Mouse (Mus musculus) kidney, adult 2 months (tissue): Measurements from ENCODE around the gene Nfxl1.

ENCODE experiments used
- CTCF ChIP-seq: fragments of 200-500 bp; conservative IDR thresholded peaks from 2 replicates; pipeline ENCODE4 v1.5.1; 2011; ENCODE audit warnings: low read depth, mild to moderate bottlenecking, control low read depth, low read length, moderate library complexity, mixed read lengths; ENCODE audit not compliant: insufficient read depth, insufficient read length
- POLR2A ChIP-seq: fragments of 200-500 bp; IDR thresholded peaks from one replicate; pipeline ENCODE4 v1.6.1; 2011; ENCODE audit warnings: low read depth, low read length, control low read depth

GRCm38 (mm10) chr5:72502778-72503177 is 56.7 kb downstream of the Nfxl1 start:
- TF ChIP-seq POLR2A = no peak
- TF ChIP-seq CTCF = no peak
